Mouse (Mus musculus) lung, adult 2 months (tissue): ENCODE results near the gene Myo19. TPM values are rescaled to one million over a fixed set of nuclear protein-coding genes. Genes with fewer than 3 reads are reported as not detected.

Experiments used
- DNase-seq: peaks from one replicate; pipeline ENCODE4 v3.0.0; 2022
- H3K4me1 ChIP-seq: fragments of 200-500 bp; 2 replicates; pipeline ENCODE4 v1.6.1; 2011; ENCODE audit warnings: low read length; ENCODE audit not compliant: control insufficient read depth, insufficient read depth
- H3K4me3 ChIP-seq: fragments of 200-500 bp; replicated peaks from 2 replicates; pipeline ENCODE3; 2011; ENCODE audit warnings: low read depth, mild to moderate bottlenecking, control low read depth, low read length; ENCODE audit errors: extremely low read depth
- CTCF ChIP-seq: fragments of 200-500 bp; IDR thresholded peaks from 2 replicates; pipeline ENCODE4 v1.5.1; 2011; ENCODE audit warnings: mild to moderate bottlenecking, low read length, control low read depth; ENCODE audit not compliant: insufficient read depth
- POLR2A ChIP-seq: fragments of 200-500 bp; IDR thresholded peaks from 2 replicates; pipeline ENCODE4 v1.6.1; 2011; ENCODE audit warnings: low read depth, mild to moderate bottlenecking, control low read depth, low read length, borderline replicate concordance; ENCODE audit errors: extremely low read depth
- WGBS: fragments of 180-500 bp; shearing (Covaris S2); methylation state at CpG from one replicate; pipeline ENCODE4 v1.1.7; 2018; 5-methylcytosine and 5-hydroxymethylcytosine counted together
- polyA plus RNA-seq: library from polyadenylated mRNA; depleted of rRNA; stranded (reverse); fragments of >200 nt; gene quantifications from 2 replicates; pipeline ENCODE4 v1.2.3, GENCODE M21; 2012

The Myo19 gene
- polyA plus RNA-seq, 1 experiment, result 8.0 TPM

DNA sequence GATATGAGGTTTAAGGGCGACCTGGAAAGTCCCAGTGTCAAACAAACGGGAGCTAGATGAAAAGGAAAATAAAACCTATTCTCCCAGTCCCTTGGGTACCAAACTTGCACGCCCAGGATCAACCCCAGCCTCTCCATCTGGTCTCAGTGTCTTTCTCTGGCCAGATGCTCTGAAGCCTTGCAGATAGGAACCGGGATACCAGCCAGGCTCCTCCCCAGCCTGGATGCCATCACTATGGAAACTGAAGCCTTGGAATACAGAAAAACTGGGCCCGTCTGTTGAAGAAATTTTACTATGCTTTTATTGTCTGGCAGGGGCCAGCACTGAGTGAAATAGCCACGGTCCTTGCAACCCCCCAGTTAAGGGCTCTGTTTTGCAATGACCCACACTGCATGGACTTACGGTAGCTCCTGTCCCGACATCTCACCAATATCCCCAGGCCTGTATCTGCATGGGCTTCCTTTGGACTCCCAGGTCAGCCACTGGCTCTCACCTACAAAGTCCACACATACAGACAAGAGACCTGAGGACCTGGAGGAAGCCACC lies 59.6 kb downstream of the Myo19 start:
- no peak for TF ChIP-seq POLR2A
- no peak for TF ChIP-seq CTCF
- H3K4me1 ChIP-seq, result no peaks in the 10 kb centered on the region
- no peak overlapping the region for H3K4me3 ChIP-seq
- DNase-seq, result no peak
- WGBS, result 57% methylated on average over 8 of the region's 8 CpGs

- DNase-seq, result no peak
- WGBS, result 76% methylated on average over 10 of the region's 10 CpGs
- no peak for TF ChIP-seq POLR2A
- no peak for TF ChIP-seq CTCF
Observed at GRCm38 (mm10) chr11:84940140-84940539, 60.2 kb downstream of the Myo19 start.

GRCm38 (mm10) chr11:84943948-84944347 lies 64.0 kb downstream of the Myo19 start:
- under 1% methylated on average over 15 of the region's 15 CpGs for WGBS
- Histone ChIP-seq H3K4me3 (no peak overlapping the region), H3K4me1 (no peaks in the 10 kb centered on the region)
- peak; percentile 41 for DNase-seq
- TF ChIP-seq POLR2A (no peak), CTCF (peak; percentile 13; the same call in 1 of the 2 replicates)

More at GRCm38 (mm10) chr11:84940140-84940539, 60.2 kb downstream of the Myo19 start:
- no peak overlapping the region for H3K4me3 ChIP-seq
- H3K4me1 ChIP-seq, result no peaks in the 10 kb centered on the region

DNA sequence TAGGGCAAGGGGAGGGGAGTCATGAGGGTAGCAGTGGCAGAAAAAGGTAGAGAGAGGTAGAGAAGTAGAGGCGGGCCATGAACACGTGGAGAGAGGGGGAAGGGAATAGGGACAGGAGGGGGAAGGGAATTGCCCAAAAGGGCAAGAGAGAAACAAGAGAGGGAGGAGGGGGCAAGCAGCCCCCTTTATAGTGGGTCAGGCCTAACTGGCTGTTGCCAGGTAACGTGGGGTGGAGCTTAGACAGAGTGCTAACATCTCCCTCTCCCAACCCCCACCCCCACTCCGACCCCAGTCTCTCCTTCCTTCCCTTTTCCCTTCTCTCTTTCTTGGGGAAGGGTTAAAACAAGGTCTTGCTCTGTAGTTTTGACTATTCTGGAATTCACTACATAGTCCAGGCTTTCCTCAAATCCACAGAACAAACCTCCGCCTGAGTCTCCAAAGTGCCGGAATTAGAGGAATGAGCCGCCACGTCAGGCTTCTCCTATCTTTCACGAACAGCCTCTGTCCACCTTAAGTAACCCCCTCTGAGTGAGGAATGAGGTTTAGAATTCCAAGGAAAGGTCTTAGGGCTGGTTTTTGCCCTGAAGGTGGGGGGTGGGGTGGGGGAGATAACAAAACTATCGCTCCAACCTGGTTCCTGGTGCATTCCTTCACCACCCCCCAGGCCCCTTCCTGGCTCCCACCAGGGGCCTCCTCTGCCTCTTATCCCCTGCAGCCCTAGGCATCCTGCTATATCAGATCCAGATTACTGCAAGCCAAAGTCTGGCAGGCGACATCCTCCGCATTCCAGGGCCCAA lies 64.9 kb downstream of the Myo19 start:
- WGBS, result 7% methylated on average over 12 of the region's 12 CpGs
- no peak for DNase-seq
- TF ChIP-seq CTCF (no peak), POLR2A (no peak)
- Histone ChIP-seq H3K4me3 (no peak overlapping the region), H3K4me1 (no peaks in the 10 kb centered on the region)

DNA sequence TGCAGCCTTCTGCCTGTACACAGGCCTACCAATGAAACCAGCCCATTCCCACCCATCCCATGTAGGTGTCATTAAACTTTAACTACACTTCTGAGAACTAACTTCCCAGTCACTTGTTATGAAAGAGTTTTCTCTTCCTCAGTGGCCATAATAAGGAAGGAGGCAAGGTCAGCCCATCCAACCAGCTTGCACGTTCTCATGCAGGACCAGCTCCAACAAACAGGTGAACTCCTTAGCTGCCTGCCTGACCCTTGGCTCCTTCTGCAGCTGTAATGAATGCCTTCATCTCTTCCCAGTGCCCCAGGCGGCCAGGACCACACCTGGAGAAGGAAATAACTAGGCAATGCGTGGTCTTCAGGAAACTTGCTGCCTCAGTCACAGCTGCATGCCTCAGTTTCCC lies 65.9 kb downstream of the Myo19 start:
- TF ChIP-seq POLR2A, result no peak
- TF ChIP-seq CTCF, result no peak
- DNase-seq, result no peak
- no peak overlapping the region for H3K4me3 ChIP-seq
- WGBS, result 47% methylated on average over 3 of the region's 3 CpGs
- H3K4me1 ChIP-seq, result no peaks in the 10 kb centered on the region; the same call in 1 of the 2 replicates

GRCm38 (mm10) chr11:84947206-84947605 lies 67.3 kb downstream of the Myo19 start:
- WGBS, result 75% methylated on average over 6 of the region's 6 CpGs
- no peak for TF ChIP-seq CTCF
- no peak for TF ChIP-seq POLR2A

DNA sequence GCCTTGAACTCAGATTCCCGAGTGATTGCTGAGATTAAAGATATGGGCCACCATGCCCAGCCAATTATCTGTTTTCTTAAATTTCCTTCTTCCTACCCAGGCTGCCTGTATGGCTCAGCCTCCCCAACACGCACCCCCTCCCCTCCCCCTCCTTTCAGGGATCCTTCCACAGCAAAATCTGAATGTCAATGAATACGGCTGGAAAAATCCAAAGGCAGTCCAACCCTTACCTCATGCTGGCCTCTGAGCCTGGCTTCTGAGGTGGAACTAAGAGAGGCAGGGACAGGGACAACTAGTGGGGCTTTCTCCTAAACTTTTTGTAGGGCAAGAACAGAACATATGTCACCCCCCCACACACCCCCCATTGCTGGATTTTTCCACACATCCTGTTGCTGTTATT lies 68.2 kb downstream of the Myo19 start:
- no peak for DNase-seq
- Histone ChIP-seq H3K4me1 (no peaks in the 10 kb centered on the region; the same call in 1 of the 2 replicates), H3K4me3 (no peak overlapping the region)
- no peak for TF ChIP-seq POLR2A
- TF ChIP-seq CTCF, result no peak
- 66% methylated on average over 3 of the region's 3 CpGs for WGBS

More at GRCm38 (mm10) chr11:84947206-84947605, 67.3 kb downstream of the Myo19 start:
- Histone ChIP-seq H3K4me3 (no peak overlapping the region), H3K4me1 (no peaks in the 10 kb centered on the region; the same call in 1 of the 2 replicates)
- no peak for DNase-seq

- no peaks in the 10 kb centered on the region; the same call in 1 of the 2 replicates for H3K4me1 ChIP-seq
- no peak for TF ChIP-seq POLR2A
- no peak for TF ChIP-seq CTCF
- 44% methylated on average over 3 of the region's 3 CpGs for WGBS
- no peak for DNase-seq
- no peak overlapping the region for H3K4me3 ChIP-seq
Observed at GRCm38 (mm10) chr11:84948526-84948925, 68.6 kb downstream of the Myo19 start.

GRCm38 (mm10) chr11:84952611-84953010 lies 72.7 kb downstream of the Myo19 start:
- no peak for TF ChIP-seq CTCF
- no peak for TF ChIP-seq POLR2A
- H3K4me1 ChIP-seq, result no peaks in the 10 kb centered on the region; the same call in 1 of the 2 replicates
- WGBS, result 49% methylated on average over 2 of the region's 2 CpGs
- H3K4me3 ChIP-seq, result no peak overlapping the region
- DNase-seq, result peak; percentile 39
